Mouse (Mus musculus) CD8-positive naive resting alpha-beta T cell, adult 2 months (primary cell): ENCODE measurements around the gene Ahcyl2.
"Not testable (repeated sequence)": the region's sequence is repeated elsewhere in the genome, so short reads cannot be mapped to it uniquely, and the experiment has no call there.

Experiments used
- DNase-seq, 2 experiments: peaks; one replicate each; pipeline ENCODE4 v3.0.0; 2022; ENCODE audit warnings: low read depth in 2 of 2, low spot score in 2 of 2

Gene Ahcyl2

DNA sequence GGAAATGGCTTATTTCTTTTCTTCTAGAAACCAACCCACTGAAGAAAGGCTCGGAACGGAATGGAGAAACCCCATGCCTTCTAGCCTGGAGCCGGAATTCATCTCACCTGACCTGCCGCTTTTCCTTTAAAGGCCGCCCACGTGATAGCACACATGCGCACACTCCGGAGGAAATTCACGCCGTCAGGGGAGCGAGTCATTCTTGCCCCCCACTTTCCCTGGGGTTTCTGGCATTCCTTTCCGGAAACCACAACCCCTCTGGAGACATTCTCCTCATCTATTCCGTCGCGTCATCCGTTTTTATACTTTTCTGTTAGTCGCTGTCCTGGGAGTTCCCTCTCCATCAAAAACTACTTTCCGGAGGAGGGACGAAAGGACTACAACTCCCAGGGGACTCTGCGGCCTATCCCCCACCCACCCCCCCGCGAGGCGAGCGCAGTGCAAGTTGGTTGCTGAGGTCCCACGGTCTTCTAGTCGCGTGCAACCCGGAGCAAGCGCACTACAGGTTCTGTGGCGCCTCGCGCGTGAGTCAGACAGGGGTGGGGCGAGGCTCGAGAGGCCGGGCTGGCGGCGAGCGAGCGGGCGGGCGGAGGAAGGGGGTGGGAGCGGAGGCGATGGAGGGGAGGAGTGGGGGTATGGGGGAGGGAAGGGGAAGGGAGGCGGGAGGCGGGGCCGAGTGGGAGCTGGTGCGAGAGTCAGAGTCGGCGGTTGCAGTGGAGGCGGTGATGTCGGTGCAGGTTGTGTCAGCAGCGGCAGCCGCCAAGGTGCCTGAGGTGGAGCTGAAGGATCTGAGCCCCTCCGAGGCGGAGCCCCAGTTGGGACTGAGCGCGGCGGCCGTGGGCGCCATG lies at the start of gene Ahcyl2:
Gene Ahcyl2 (plus strand): TSS at position 199 of the 848 bp plus-strand sequence.
- DNase-seq: peak; percentile 93 to 94

DNA sequence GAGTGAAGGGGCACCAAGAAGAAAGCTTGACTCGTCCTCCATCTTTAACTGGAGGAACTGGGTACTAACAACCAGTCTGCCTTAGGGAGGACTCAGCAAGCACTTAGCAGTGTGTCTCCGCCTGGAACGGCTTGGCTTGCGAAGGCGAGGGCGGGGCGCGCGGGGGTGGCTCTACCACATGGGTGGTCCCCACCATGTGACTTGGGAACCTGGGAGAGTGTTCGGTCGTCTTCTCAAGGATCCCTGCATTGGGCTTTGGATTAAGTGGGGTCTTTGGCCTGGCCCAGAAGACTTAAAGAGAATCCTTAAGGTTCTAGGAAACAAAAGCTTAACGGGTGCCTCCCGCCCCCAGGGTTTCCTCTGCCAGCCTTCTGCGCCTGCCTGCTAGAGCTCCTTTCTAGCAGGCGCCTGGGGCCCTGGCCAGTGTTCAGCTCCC lies 48.9 kb upstream of the Ahcyl2 start:
- no peak for DNase-seq

DNA sequence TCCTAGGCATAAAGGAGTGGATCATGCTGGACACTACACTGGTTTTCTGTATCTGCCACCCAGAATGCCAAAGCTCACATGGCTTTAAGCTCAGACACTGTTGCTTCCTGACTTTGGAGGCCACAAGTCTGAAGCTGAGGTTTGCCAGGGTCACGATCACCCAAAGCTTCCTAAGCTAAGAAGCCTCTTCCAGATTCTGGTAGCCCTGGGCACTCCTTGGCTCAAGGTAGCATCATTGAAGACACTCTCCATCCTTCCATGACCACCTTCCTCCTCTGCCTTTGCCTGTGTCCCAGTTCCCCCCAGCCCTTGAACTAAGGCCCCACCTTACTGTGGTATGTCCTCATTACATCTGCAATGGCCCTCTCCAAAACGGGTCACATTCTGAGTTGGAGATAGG lies 45.9 kb upstream of the Ahcyl2 start:
- no peak for DNase-seq

DNA sequence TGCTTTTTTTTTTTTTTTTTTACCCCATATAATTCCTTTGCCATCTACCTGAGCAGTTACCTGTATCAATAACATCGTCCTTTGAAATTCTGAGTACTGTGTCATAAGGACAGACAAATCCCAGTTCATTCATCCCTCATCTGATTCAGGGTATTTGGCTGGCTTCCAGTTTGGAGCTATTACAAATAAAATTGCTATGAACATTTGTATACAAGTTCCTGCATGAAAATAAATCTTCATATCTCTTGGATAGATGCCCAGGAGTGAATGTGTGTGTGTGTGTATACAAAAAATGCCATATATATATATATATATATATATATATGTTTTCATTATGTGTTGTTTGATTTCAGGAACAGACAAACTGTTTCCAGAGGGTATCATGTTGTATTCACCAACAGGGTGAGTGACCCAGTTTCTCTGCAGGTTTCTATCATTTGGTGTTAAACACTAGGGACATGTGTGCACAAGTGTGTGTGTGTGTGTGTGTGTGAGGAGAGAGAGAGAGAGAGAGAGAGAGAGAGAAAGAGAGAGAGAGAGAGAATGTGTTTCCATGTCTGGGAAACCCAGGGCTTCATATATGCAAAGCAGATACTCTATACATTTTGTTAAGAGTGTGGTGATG lies 41.1 kb upstream of the Ahcyl2 start:
- DNase-seq: no peak

DNA sequence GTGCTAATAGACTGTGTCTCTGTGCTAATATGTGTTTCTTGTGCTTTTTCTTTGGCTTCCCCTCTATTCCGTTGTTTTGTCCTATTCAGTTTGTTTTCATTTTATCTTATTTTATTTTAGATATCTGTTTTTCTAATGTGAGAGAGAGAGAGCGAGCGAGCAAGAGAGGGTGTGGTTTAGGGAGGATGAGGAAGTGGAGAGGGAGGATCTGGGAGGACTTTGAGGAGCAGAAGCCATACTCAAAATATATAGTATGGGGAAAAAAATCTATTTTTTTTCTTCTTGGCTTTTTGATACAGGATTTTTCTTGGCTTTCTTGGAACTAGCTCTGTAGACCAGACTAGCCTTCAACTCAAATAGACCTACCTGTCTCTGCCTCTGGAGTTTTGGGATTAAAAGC lies 39.8 kb upstream of the Ahcyl2 start:
- DNase-seq: no peak

DNA sequence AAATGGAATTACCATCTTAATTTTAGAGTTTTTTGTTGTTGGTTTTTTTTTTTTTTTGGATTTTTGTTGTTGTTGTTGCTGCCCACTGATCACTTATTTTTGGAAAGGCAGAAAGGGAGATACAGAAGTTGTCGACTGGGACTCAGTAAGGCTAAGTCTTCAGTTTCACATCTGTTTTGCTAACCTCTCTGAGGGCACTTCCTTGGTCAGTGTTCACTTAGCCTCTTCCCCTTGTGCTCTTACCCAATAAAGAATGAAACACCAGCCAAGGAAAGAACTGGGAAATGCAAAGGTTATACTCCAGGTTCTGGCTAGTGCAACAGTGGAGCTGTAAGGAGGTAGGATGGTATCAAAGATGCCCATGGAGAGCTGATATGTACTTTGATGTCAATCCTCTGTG lies 38.3 kb upstream of the Ahcyl2 start:
- no peak for DNase-seq

DNA sequence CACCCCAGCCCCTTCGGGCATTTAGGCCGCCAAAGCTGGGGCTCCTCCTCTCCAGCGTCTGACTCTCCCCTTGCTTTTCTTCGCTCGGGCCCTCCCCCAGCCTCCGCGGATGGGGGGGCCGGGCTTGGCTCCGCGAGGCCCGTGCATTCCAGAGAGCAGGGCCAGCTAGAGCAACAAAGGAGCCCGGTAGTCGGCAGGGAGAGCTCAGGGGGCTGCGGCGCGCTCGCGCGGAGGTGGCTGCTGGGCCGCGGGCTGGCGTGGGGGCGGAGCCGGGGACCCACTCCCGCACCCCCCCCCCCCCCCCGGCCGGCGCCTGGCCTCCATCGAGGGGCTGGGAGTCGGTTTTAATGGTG lies 32.5 kb upstream of the Ahcyl2 start, which contains the start of gene Smo:
Gene Smo (plus strand): TSS at position 168 of the 353 bp plus-strand sequence.
- peak in 1 of 2 experiments; percentile 31 for DNase-seq

DNA sequence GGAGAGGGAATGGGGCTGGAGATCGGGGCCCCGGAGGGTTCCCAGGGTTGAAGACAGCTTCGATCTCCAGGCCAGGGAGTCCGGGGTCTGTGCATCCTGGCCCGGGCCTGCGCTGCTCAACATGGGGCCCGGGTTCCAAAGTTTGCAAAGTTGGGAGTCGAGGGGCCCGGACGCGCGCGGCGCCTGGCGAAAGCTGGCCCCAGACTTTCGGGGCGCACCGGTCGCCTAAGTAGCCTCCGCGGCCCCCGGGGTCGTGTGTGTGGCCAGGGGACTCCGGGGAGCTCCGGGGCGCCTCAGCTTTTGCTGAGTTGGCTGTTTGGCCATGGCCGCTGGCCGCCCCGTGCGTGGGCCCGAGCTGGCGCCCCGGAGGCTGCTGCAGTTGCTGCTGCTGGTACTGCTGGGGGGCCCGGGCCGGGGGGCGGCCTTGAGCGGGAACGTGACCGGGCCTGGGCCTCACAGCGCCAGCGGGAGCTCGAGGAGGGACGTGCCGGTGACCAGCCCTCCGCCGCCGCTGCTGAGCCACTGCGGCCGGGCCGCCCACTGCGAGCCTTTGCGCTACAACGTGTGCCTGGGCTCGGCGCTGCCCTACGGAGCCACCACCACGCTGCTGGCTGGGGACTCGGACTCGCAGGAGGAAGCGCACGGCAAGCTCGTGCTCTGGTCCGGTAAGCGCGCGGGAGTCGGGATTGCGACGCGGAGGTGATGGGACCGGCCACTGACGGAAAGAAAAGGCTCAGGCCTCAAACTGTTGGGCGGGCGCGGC lies 31.9 kb upstream of the Ahcyl2 start:
- peak in 1 of 2 experiments; percentile 15 for DNase-seq

DNA sequence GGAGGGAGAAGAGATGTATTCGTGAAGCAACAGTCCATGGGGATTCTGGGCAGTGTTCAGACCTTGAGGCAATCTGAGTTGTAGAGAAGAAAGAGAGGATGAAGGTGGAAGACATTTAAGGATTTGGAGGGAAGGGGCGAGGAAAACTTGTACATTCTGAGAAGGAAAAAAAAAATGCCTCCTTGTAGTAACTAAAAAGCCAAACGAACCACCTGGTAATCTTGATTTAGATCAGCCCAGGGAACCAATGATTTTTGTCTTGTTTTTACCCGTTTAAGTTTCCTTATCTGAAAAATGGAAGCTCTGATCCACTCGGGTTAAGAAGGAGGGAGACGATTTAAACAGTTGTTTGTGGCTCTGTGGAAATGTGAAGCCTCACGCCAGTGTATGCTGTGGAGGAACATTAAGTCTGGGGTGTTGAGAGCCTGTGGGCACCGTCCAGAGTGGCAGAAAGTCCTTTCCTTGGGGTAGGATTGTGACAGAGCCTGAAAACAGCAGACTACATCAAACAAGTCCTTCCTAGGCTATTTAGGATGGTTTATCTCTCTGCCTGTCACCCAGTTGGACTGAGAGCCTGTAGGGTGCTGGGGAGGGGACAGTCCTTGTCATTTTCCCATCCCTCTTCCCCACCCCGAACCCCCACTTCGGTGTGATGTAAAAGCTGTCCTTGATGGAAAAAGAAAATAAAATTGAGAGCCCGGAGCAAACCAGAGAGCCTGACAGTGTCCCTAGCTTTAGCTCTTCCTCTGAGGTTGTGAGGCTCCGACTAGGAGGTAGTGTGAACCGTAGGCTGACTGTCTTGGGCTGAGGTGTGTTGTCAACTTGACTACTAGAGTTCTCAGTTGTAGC lies 31.0 kb upstream of the Ahcyl2 start:
- DNase-seq: no peak

DNA sequence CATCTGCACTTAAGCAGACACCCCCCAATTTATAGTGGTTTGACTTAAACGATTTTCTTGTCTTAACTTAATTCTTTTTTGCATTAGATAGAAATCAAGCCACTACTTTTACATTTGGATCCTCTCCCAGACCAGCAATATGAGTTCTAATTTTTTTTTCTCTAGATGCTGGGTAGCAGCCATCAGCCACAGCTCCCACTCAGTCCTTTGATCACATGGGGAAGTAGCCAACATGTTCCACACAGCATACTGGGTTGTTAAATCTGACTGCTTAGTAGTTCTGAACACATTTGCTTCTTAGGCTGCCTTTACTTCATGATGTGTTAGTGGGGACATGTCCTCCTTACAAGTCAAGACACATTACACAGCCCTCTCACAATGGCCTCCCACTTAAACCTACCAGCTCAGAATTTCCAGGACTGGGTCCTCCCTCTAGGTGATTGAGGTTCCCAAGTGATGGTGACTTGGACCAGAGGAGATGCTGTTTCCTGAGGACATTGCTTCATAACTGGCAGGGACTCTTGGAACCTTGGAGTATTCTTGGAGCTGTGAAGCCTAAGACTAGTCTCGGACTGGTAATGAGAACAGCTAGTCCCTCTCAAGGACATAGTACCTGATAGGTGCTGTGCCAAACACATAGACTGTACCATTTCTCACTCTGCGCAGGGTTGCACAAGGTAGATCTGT lies 16.2 kb upstream of the Ahcyl2 start:
- no peak for DNase-seq

DNA sequence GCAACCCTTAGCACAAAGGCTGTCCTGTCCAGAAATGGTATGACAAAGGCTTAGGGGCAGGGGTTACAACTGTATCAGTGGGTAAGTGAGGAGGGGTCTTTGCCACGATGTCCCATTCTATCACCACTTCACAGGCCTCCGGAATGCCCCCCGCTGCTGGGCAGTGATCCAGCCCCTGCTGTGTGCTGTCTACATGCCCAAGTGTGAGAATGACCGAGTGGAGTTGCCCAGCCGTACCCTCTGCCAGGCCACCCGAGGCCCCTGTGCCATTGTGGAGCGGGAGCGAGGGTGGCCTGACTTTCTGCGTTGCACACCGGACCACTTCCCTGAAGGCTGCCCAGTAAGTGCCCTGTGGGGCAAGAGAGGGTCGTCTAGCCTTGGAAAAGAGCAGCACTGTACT lies 14.5 kb upstream of the Ahcyl2 start:
- no peak for DNase-seq

DNA sequence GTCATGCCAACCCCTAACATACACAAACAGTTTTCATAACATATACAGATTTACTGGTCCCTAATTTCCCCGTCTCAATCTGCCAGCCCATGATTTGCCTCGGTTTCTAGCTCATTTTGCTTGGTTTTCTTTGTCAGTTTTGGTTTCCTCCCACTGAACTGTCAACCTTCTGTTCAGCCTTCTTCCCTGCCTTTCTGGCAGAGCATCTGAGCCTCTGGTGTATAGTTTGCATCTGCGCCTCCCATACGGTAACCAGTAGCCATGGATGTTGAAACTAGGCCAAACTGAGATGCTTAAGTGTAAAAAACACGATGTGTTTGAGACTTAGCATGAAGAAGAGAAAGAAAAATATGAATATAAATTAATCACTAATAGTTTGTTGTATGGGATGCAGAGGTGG lies 11.8 kb upstream of the Ahcyl2 start:
- DNase-seq: no peak

DNA sequence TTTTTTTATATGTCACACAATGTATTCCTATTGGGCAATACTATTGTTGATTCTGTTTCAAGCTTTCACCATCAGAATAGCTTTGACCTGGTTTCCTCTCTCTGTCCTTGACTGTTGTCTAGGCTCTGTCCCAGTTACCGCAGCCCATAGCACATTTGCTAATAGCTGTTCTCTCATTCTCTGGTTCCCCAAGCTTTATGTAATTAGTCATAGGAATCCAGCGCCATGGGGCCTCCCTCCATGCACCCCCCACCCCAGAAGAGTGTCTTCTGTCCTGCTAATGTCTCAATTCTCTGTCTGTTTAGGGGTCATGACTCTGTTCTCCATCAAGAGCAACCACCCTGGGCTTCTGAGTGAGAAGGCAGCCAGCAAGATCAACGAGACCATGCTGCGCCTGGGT lies 11.3 kb upstream of the Ahcyl2 start:
- no peak for DNase-seq

DNA sequence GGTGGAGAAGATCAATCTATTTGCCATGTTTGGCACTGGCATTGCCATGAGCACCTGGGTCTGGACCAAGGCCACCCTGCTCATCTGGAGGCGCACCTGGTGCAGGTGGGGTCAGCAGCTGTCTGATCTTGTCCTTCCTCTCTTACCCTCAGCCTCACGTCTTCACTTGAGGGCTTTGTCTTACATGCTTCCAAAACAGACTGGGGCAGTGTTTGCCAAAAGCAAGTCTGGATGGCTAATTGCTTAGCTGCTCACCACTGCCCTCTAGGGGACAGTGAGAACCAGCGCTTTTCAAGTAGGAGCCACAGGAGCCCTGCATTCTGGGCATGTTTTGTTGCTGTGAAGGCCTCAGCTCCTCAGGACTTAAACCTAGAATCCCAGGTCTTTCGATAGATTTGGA lies 9.4 kb upstream of the Ahcyl2 start:
- peak; percentile 43 to 57 for DNase-seq

DNA sequence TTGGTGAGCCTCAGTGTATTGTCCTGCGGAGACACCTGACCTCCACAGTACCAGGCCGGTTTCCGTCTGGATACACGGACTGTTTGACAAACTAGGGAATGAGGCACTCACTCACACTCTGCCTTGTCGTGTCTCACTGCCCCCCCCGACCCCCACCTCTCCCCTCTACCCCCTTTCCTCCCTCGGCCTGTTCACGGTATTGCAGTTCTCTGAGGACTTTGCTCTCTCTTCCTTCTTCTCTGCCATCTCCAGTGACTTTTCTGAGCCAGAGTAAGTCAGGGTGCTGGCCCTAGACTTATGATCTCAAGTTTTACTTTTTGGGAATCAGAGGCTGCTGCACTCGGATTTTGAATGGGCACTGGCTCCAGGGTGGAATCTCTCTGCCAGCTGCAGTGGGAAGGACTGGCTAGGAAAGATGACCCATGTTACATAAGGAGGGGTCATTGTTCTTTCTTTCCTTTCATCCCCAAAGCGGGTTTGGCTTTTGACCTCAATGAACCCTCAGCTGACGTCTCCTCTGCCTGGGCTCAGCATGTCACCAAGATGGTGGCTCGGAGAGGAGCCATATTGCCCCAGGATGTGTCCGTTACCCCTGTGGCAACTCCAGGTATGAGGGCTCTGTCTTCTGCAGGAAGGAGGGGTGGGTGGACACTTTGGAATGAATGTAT lies 8.7 kb upstream of the Ahcyl2 start:
- DNase-seq: no peak

DNA sequence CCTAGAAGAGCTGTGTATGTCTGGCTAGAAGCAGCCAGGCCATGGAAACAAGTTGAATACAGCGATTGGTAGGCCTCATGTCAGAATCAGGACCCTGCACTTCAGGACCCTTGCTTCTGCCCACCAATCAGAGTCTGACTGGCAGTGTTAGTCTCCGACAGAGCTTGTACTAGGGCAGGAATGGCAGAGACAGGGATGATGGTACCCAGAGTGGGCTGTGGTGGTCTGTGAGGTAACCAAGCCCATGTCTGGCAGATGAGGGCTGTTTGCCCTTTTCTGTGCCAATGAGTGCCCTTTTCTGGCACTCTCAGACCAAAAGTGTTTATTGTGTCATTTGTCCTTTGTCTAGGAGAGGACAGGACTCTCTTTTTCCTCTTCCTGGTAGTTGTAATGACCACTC lies 7.4 kb upstream of the Ahcyl2 start:
- DNase-seq: not testable (repeated sequence)

DNA sequence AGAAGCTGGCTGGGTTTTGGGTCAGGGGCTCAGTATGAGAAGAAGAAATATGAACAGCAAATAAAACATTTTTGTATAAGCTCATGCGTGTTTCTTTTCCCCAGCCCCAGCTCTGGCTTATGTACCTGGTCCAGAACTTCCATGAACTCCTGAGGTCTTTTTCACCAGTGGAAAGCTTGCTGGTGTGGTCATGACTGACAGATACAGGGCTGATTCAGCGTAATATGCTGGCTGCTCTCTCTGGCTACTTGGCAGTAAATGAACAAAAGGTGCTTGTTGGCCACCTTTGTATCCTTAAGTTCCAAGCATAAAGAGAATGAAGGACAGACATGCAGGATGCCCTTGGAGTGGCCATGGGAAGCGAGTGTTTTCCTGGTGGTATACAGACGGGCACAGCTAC lies 6.5 kb upstream of the Ahcyl2 start:
- no peak for DNase-seq

DNA sequence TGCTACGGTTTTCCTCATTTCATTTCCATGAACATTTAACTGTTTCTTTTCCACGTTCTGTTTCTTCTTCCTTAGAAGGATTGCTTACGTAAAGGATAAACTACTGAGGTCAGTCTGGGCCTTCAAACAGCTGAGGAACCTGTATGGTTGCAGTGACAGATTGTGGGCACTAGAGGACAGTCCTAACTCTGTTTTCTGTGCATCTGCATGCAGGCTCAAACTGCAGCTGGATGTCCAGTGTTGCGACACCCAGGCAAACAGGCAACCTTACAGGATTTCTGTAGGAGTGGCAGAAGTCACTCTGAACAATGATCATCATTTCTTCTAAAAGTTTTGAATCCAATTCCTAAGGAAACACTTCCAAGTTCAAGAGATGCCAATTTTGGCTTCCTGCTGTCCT lies 5.3 kb upstream of the Ahcyl2 start:
- no peak for DNase-seq

DNA sequence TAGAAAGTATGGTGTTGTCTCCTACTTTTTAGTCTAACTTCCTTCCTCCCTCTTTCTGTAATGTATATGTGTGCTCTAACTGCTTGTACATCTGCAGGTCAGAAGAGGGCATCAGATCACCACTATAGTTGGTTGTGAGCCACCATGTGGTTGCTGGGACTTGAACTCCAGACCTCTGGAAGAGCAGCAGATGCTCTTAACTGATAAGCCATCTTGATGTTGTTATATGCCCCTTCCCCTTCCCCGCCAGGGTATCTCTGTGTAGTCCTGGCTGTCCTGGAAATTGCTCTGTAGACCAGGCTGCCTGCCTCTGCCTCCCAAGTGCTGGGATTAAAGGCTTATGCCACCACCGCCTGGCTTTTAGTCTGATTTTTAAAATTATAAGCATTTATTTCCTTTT lies 937 bp upstream of the Ahcyl2 start:
- no peak for DNase-seq
